Mouse (Mus musculus) thymus, adult 2 months (tissue): ENCODE results near the gene Tinf2.

Experiments
- CTCF ChIP-seq: fragments of 200-500 bp; IDR thresholded peaks from 2 replicates; pipeline ENCODE4 v1.5.1; 2012; ENCODE audit warnings: mild to moderate bottlenecking, control low read depth, low read length, moderate library complexity, borderline replicate concordance; ENCODE audit not compliant: control insufficient read depth, poor library complexity, insufficient read depth; ENCODE audit errors: extremely low read depth
- POLR2A ChIP-seq: fragments of 200-500 bp; IDR thresholded peaks from 2 replicates; pipeline ENCODE4 v1.6.1; 2012; ENCODE audit warnings: mild to moderate bottlenecking, low read length, control low read depth, moderate library complexity; ENCODE audit not compliant: control insufficient read depth, poor library complexity, insufficient read depth; ENCODE audit errors: extremely low read depth

DNA sequence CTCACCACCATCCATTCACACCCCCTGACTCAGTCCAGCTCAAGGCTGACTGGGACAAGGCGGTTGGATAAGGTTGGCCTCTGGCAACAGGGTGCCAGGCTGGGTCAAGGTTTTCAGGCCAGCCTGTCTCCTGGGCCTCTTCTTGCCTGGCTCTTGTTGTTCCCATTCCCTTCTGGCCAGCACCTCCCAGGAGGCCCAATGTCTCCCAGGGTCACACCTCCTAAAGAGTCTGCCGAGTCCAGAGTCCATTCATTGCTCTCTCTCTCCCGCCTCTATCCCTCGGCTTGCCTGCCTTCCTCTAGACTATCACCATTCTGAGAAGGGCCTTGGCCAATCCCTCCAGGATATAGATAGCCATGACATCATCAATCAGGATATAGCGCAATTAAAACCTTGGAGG is 23.6 kb downstream of the Tinf2 start:
- no peak for TF ChIP-seq CTCF
- no peak for TF ChIP-seq POLR2A
